Mouse (Mus musculus): ENCODE results near the gene Naif1. TPM values are rescaled to one million over a fixed set of nuclear protein-coding genes. Genes with fewer than 3 reads are reported as not detected.
"Not testable (repeated sequence)": the region's sequence is repeated elsewhere in the genome, so short reads cannot be mapped to it uniquely, and the experiment has no call there.

Naif1 gene
- total RNA-seq, 2 experiments from 2014 or later, result 3.0 to 3.1 TPM

DNA sequence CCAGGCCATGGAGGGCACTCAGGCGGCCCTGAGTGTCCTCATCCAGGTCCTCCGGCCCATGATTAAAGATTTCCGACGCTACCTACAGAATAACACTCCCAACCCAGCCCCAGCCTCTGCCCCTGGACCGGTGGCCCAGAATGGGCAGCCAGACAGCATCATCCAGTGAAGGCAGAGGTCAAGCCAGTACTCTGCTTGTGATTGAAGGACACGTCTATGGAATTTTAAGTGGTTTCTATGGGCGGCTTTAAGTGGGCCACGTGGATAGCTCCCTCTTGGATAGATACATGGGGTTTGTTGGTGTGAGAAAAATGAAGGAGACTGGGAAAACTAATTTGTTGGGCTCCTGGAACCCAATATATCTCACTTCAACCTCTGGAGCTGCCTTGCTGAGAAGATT, 4.8 kb downstream of the Naif1 start:
- no peak for DNase-seq

DNA sequence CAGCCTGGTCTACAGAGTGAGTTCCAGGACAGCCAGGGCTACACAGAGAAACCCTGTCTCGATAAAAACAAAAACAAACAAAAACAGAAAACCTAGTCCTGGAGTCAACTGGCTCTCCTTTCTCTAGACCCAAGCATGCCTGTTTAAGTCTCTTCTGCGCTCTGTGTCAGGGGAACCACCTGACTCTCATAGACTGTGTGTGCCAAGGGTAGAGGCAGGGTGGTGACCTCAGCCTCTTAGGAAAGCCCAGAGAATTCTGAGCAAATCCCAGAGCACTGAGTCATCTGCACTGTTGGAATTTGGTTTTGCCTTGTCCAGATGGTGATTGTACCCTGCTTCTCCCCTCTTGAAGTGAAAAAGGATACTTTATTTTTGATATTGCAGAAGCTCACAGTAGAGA, 8.0 kb downstream of the Naif1 start:
- no peak for DNase-seq

DNA sequence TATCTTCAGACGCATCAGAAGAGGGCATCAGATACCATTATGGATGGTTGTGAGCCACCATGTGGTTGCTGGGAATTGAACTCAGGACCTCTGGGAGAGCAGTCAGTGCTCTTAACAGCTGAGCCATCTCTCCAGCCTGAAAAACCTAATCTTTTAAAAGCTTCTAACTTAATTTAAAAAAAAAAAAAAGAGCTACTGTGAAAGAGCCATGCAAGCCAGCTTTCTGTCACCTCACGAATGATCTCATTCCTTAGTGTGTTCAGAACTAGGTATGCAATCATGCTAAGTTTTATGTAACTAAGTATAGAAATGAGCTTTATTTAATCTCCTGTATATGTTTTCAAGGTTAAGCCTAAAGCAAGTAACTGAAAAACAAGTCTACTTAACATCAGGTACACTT, 9.4 kb downstream of the Naif1 start:
- DNase-seq, result no peak

DNA sequence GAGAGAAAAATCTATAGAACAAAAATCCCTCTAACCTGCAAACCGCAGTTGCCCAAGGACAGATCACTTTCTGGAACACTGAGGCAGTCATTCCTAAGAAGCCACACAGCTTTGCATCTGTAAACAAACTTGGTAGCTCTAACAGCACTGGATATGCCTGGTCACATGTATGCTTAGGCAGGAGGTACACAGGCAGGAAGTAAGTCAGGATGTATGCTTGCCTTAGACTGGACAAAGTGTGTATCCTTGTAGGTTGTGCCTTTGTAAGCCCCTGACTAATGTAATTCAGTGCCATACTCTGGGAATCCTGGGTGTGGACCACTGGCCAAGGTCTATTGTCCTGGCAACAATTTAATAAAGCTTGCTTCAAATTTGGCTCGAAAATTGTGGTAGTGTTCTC, 13.5 kb downstream of the Naif1 start:
- no peak for DNase-seq

DNA sequence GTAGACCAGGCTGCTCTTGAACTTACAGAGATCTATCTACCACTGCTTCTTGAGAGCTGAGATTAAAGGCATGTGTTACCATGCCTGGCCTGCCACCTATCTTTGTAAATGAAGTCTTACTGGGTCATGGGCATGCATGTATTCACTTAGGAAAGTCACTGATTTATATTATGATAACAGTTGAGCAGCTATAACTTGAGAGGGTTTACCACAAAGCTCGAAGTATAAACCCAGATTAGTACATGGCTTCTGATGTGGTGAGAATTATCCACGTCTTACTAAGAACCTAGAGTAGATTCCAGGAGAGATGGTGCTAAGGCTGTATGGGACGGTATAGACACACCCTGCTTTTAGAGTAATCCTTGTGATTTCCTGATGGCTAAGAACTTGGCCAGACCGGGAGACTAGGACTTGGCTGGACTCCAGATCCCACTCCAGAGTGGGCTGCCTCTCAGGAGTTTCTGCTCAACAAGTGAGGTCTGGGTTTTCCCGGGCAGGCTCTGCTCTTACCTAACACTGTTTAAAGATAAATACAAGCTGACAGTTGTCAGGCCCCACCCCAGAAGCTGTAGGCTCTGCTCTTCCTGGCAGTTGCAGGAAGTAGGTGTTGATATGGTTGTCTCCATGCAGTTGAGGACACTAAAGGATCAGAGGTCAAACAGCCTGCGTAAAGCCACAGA, 14.1 kb downstream of the Naif1 start:
- no peak for DNase-seq

DNA sequence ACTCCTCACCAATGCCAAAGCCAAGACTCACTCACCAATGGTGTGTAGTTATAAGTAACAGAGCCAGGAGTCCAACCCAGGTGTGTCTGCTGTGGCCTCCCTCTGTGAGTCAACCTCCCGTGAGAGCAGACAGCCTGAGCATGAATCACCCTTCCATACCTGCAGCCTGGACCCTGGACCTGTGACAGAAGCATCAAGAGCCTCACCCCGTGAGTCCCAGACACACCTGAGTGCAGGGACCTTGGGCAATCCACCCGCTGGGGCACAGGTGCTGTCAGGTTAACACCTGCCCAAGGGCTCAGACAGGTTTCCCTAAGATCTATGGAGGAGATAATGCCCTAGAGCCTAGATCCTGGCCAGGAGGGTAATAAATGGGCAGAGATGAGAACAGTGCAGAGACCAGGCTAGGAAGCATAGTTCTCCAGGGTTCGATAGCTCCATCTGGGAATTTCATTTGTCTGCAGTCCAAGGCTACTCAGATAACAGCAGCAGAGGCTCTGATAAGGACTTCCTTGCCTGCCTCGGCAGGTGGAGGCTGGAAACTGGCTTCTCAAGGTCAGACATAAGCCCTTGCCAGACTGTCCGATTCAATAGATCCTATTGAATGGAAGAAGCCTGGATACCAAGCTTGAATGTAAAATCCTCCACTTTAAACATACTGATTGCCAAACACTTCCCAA, 20.9 kb downstream of the Naif1 start:
- no peak for DNase-seq

DNA sequence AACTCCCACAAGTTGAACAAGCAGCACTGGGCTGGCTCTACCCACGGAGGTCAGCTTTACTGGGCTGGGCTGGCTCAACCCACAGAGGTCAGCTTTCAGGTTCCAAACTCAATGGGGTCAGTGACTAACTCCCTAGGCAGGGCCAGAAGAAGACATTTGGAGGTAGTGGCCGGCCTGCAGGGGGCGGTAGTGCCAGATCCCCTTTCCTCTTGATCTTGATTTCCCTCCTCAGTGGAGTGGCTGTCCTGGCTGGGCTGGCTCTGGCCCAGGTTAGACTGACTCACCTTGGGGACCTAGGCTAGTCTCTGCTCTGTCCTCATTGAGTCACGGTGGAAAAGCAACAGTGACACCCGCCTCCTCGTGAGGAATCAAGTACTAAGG, 21.4 kb downstream of the Naif1 start:
- DNase-seq, result no peak

DNA sequence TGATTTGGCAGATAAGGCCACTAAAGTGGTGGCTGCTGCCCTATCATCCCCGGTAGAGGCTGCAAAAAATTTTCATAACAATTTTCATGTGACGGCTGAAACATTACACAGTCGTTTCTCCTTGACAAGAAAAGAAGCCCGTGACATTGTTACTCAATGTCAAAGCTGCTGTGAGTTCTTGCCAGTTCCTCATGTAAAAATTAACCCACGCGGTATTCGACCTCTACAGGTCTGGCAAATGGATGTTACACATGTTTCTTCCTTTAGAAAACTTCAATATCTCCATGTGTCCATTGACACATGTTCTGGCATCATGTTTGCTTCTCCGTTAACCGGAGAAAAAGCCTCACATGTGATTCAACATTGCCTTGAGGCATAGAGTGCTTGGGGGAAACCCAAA, 25.1 kb downstream of the Naif1 start:
- DNase-seq, result not testable (repeated sequence)

DNA sequence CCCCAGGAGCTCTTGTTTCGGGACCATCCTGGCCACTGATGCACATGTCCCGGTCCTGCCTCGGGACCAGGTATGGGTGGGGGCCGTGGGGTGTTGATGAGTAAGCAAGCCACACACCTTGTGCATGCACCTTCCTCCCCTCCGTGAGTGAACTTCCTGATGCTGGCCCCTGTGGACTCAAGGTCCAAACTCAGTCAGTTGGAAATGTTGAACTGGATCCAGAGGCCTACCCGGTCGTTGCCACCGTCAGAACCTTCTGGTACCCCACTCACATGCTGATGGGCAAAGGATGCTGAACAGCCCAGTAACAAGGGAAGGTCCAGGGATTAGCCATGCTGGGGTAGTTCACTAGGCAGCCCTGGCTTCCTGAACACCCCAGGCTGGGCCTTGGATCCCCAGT, 32.1 kb downstream of the Naif1 start:
- DNase-seq, result no peak

DNA sequence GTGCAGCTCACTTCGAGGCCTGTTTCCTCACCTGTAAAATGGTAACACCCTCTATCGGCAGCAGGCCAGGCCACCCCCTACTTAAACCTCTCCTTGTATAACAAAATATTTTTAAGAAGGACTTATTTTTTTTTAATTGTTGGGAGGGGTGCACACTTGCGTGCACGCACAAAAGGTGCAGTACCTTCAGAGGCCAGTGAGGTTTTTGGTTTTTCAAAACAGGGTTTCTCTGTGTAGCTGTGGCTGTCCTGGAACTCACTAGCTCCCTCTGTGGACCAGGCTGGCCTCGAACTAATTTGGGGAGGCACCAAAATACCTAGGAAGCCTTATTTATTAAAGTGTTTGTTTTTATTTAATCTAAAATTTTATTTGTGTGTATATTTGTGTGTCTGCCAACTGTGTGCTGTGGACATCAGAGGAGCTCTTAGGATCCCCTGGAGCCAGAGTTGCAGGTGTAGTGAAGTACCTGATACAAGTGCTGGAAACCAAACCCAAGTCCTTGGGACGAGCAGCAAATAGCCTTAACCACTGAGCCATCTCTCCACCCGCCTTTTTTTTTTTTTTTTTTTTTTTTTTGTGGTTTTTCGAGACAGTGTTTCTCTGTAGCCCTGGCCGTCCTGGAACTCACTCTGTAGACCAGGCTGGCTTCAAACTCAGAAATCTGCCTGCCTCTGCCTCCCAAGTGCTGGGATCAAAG, 33.1 kb downstream of the Naif1 start:
- no peak for DNase-seq

DNA sequence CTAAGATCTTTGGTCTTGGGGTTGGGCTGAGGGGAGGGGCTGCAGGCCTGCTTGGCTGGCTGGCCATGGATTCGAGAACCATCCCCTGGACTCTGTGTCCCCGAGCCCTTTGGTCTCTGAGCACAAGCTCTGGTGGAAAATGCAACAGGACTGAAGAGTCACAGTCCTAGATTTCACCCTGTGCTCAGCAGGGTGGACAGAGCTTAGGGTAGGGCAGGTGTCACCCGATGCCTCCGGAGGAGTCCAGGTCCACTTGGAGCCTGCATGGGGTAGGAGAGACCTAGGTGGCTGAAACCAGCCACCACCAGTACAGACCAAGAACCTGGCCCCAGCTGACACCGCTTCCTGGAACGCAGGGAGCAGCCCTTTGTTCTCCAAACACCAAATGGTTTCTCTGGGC, 34.7 kb downstream of the Naif1 start:
- DNase-seq, result no peak

DNA sequence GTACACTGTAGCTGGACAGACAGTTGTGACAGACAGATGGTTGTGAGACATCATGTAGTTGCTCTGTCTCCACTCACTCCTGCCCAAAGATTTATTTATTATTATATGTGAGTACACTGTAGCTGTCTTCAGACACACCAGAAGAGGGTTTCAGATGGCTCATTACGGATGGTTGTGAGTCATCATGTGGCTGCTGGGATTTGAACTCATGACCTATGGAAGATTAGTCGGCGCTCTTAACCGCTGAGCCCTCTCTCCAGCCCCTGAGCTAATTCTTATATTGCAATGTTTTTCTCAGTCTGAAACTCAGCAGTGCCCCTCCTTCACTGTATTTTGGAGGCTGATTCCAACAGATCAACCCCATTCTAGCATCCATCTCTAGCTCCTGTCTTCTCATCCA, 35.5 kb downstream of the Naif1 start:
- no peak for DNase-seq

DNA sequence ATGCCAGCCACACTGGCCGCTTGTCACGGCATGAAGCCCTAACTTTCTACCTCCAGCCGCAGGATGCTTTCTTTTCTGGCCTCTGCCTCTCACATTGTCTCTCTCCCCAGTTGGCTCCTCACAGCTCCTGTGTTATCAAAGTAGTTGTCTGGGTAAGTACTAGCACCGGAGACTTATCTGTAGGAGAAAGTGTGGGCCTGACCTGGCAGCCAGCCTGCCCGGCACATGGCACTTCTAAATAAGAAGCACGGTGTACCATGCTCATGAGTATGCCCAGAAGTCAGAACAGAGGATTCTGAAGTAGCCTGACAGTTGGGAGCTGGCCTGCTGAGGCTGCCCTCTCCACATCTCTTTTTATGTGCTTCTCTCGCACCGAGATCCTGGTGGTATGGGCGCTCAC, 35.9 kb downstream of the Naif1 start:
- no peak for DNase-seq

DNA sequence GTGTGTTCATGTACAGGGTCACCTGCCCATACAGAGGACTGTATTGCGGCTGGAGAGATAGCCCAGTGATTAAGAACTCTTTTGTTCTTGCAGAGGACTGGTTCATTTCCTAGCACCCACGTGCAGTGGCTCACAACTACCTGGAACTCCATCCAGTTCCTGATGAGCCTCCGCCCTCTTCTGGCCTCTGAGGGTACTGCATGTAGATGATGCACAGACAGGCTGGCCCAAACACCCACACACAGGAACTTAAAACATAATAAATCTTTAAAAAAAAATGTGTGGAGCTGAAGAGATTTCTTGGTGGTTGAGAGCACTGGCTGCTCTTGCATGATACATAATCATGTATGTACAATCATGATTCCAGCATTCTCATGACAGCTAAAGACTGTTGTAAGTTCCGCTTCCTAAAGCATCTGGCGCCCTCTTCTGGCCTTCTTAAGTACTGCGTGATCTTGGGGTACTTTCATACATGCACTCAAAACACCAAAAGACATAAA, 36.9 kb downstream of the Naif1 start:
- DNase-seq, result peak; percentile 93

DNA sequence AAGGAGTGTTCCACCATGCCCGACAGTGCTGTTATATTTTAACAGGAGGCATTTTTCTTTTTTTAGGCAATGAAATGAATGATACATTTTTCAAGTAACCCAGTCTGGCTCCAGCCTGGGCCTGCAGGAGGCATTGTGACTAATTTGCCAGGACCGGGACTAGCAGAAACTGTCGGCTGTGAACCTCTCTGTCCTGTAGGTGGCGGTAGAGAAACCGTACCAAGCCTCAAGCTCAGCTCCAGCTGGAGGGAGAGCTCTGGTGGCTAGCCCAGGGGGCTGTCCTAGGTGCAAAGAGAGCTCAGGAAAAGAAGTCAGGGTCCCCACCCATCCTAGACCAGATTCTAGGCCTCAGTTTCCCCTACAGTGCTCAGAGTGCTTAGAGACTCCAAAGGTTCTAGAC, 38.4 kb downstream of the Naif1 start:
- DNase-seq, result peak; percentile 76

DNA sequence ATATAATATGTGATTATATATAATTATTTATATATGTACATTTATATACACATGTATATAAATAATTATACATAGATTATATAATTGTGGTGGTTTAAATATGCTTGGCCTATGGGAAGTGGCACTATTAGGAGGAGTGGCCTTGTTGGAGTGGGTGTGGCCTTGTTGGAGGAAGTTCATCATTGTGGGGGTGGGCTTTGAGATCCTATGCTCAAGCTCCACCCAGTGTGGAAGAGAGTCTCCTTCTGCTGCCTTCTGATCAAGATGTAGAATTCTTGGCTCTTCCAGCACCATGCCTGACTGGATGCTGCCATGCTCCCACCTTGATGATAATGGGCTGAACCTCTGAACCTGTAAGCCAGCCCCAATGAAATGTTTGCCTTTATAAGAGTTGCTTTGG, 40.5 kb downstream of the Naif1 start:
- not testable (repeated sequence) for DNase-seq

DNA sequence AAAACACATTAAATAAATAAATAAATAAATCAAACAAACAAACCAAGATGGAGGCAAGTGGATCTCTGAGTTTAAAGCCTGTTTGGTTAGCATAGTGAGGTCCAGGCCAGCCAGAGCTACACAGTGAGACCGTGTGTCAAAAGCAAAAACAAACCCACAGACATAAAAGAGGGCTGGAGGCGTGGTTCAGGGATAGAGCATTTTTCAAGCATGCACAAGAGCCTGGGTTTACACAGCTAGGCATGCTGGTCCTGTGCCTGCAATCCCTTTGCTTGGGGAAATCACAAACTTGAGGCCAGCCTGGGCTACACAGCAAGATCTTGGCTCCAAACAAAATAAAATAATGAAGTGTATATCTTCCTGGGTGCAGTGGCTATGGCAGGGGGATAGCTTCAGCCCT, 42.4 kb downstream of the Naif1 start:
- DNase-seq, result no peak

DNA sequence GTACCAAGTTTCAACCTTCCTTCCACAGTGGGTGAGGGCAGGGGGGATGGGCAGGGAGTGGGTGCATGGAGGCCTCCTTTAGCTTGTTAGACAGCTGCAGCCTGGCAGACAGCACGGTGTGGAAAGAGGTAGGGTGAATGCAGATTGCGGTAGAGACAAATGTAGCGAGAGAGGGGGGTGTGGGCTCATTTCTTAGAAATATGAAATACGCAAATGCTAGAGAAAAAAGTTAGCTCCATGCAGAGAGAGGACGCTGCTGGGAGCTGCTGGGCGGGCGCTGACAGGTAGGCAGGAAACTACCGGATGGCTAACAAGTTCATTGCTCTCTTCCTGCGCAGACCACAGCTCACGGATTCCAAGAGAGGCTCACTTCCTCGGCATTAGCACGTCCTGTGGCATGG, 43.0 kb downstream of the Naif1 start:
- DNase-seq, result no peak

DNA sequence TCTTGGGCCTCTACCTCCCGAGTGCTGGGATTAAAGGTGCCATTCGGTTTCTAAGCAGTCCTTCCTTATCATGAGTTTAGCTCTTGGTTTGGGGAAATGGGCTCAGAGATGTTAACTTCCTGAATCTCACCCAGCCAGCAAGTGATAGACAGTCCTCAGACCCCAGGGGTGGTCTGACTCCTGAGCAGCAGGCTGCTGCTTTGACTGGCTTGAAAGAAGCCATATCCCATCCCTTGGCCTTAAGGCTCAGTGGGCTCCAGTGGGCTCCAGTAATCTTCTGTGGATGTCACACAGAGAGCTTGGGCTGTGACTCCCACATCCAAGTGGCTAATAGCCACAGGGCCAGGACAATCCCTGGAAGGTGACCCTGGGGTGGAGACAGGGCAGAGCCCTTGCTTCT, 44.3 kb downstream of the Naif1 start:
- DNase-seq, result no peak

DNA sequence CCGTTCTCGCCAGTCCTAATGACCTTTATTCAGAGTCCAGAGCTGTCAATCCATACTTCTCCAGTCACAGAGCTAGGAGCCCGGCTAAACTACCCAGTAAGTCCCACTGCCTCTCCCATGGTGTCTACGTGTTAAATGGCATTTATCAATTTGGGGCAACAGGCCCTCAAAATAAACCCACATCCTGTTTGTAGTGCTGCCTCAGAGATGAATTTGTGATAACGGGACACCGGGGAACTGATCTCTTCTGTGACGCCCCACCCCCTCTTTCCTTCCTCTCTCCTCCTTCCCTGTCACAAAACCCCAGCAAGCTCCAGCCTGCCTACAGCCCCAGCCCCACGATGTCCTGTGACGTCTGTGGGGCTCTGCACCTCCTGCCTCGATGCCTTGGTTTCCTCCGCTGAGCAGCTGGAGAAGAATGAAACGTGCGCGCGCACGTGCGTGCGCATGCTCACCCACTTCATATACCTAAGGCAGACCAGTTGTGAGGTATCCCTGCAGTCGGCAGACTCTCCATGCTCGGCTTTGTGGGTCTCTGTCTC, 45.0 kb downstream of the Naif1 start:
- no peak for DNase-seq

DNA sequence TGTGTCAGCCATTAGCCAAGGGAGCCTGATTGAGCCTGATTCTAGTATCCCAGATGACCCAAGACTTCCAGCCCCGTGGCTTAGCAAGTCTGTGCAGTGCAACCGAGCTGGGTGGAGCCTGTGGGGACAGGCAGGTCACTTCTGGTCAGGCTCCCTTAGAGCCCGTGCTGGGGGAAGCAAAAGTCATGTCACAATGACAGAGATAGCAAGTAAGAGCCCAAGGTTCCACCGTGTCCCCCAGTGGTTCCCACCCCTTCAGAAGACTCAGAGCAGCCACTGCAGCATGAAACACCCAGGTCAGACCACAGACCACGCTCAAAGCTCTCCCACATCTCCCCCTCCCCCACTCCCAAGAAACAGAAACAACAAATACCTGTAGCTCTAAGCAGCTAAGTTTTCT, 45.9 kb downstream of the Naif1 start:
- no peak for DNase-seq

DNA sequence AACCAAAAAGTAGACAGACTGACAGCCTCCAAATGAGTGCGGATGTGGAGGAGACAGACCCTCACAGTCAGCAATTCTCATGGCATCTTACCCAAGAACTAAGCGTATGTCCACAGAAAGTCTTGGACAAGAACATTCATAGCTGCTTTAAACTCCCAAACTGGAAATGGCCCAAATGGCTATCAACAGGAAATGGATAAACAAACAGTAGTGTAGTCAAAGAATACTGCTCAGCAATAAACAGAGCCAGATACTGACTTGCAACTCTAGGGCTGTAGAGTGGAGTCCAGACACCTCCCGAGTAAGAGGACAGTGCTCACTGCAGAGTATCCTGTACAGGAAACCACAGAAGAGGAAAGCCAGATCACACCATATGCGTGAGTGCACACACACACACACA, 49.1 kb downstream of the Naif1 start:
- no peak for DNase-seq

DNA sequence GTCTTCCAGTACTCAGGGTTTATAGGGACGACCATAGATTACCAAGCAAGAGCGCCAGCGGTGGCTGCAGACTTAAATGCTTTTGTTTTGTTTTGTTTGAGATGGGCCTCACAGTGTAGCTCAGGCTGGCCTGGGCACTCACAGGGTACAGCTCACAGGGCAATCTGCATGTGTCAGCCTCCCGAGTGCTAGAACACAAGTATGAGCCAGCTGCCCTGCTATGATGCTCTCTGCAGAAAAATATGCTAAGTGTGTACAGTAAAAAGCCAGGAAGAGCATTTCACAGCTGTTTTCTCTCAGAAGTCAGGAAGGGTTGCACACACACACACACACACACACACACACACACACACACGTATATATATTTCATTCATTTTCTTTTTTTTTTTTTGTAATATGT, 50.2 kb downstream of the Naif1 start:
- no peak for DNase-seq

All from gastrocnemius, postnatal 10 days (tissue).